Mouse (Mus musculus): Measurements from ENCODE around the gene 4930550C14Rik. TPM values are rescaled to one million over a fixed set of nuclear protein-coding genes. Genes with fewer than 3 reads are reported as not detected.
A peak's percentile ranks its signal among the peaks of the same experiment; 100 is the strongest.

Gene 4930550C14Rik
- total and polyA plus RNA-seq, 3 experiments: 0.30 to 1.7 (median 0.97) TPM

- H3K9ac ChIP-seq (ENCODE audit: insufficient read depth, low read depth): no peak overlapping the region
- no peak overlapping the region for H3K27ac ChIP-seq (ENCODE audit: insufficient read depth, low read depth)
- H3K4me2 ChIP-seq (ENCODE audit: insufficient read depth, low read depth, poor library complexity, severe bottlenecking): no peak overlapping the region
- in situ Hi-C loops (cut with MboI; ENCODE audit: low pct_ligation_motif_present, low pct_unique_long_range_greater_than_20kb, low sequenced_read_pairs): no loop called here
- peak; percentile 91 for DNase-seq (ENCODE audit: extremely low read depth)
- TF ChIP-seq ETS1 (conservative IDR thresholded peaks at IDR 0.05; ENCODE audit: low read depth, low read length) (no peak), CHD2 (IDR thresholded peaks at IDR 0.05; ENCODE audit: low read length) (no peak), BHLHE40 (IDR thresholded peaks at IDR 0.05; ENCODE audit: low read depth, low read length) (no peak), SIN3A (IDR thresholded peaks at IDR 0.05; ENCODE audit: low read length) (0 out of 2 replicates have a peak, but pooled peaks have one; percentile 23), ELF1 (IDR thresholded peaks at IDR 0.05; ENCODE audit: low read depth, low read length) (no peak), CHD1 (IDR thresholded peaks at IDR 0.05; ENCODE audit: low read depth, low read length) (no peak), TCF12 (IDR thresholded peaks at IDR 0.05; ENCODE audit: low read depth, low read length) (no peak), NRF1 (IDR thresholded peaks at IDR 0.05; ENCODE audit: low read depth, low read length) (no peak), ZC3H11A (IDR thresholded peaks at IDR 0.05; ENCODE audit: low read depth, low read length) (no peak), IRF4 (IDR thresholded peaks at IDR 0.05; ENCODE audit: low read depth, low read length) (no peak), ZNF384 (IDR thresholded peaks at IDR 0.05; ENCODE audit: low read depth, low read length) (no peak), MXI1 (IDR thresholded peaks at IDR 0.05; ENCODE audit: low read depth, low read length) (0 out of 2 replicates have a peak, but pooled peaks have one; percentile 30), MYC (IDR thresholded peaks at IDR 0.05; ENCODE audit: low read depth, low read length) (no peak), ZMIZ1 (IDR thresholded peaks at IDR 0.05; ENCODE audit: low read depth, low read length) (no peak), POLR2A (IDR thresholded peaks at IDR 0.05; ENCODE audit: low read depth, low read length) (0 out of 2 replicates have a peak, but pooled peaks have one; percentile 23), RCOR1 (conservative IDR thresholded peaks at IDR 0.05; ENCODE audit: low read depth, low read length) (no peak), USF2 (conservative IDR thresholded peaks at IDR 0.05; ENCODE audit: low read depth, low read length) (no peak), NELFE (IDR thresholded peaks at IDR 0.05; ENCODE audit: low read depth, low read length) (0 out of 2 replicates have a peak, but pooled peaks have one; percentile 27), EP300 (IDR thresholded peaks at IDR 0.05; ENCODE audit: low read length) (no peak), MAX (IDR thresholded peaks at IDR 0.05; ENCODE audit: low read length) (no peak), RAD21 (IDR thresholded peaks at IDR 0.05; ENCODE audit: low read depth, low read length) (no peak), KAT2A (IDR thresholded peaks at IDR 0.05; ENCODE audit: insufficient replicate concordance, low read length) (no peak), TBP (conservative IDR thresholded peaks at IDR 0.05; ENCODE audit: low read depth, low read length) (no peak), POLR2AphosphoS2 (IDR thresholded peaks at IDR 0.05; ENCODE audit: low read depth, low read length) (no peak), JUN (IDR thresholded peaks at IDR 0.05; ENCODE audit: insufficient read depth, low read depth, low read length) (no peak), USF1 (IDR thresholded peaks at IDR 0.05; ENCODE audit: low read depth, low read length) (no peak), CTCF (conservative IDR thresholded peaks at IDR 0.05 in 1 of 2, IDR thresholded peaks at IDR 0.05 in 1 of 2; ENCODE audit: low read depth in 2 of 2, low read length in 2 of 2) (no peak), HCFC1 (IDR thresholded peaks at IDR 0.05; ENCODE audit: low read depth, low read length) (no peak), ZKSCAN1 (IDR thresholded peaks at IDR 0.05; ENCODE audit: borderline replicate concordance, low read depth, low read length) (no peak), MEF2A (IDR thresholded peaks at IDR 0.05; ENCODE audit: borderline replicate concordance, low read depth, low read length) (no peak), JUND (conservative IDR thresholded peaks at IDR 0.05; ENCODE audit: low read depth, low read length) (no peak), SMC3 (IDR thresholded peaks at IDR 0.05; ENCODE audit: low read depth, low read length) (no peak)
- dilution Hi-C loops (cut with MboI; ENCODE audit: extremely low pct_ligation_motif_present, extremely low pct_unique_long_range_greater_than_20kb, low sequenced_read_pairs): no loop called here
- H3K4me3 ChIP-seq (replicated peaks in 1 of 3; ENCODE audit: low read depth in 2 of 3, low read length in 2 of 3, poor library complexity in 1 of 3): peak overlapping the region in 2 of 3 experiments; percentile 17 to 39
- no peaks in the 10 kb centered on the region for H3K27me3 ChIP-seq (replicated peaks)
- no peaks in the 10 kb centered on the region for H3K36me3 ChIP-seq (replicated peaks in 1 of 2; ENCODE audit: control insufficient read depth in 1 of 2, insufficient read depth in 1 of 2, low read length in 1 of 2)
- H3K4me1 ChIP-seq (ENCODE audit: control insufficient read depth in 1 of 2, insufficient read depth in 2 of 2): peaks cover 2 to 18% of the 10 kb centered on the region in 2 experiments; a peak in 3 of 4 replicates
- H3K79me2 ChIP-seq (replicated peaks; ENCODE audit: control insufficient read depth, extremely low read depth, insufficient read depth, poor library complexity, severe bottlenecking): no peaks in the 10 kb centered on the region
- no peaks in the 10 kb centered on the region for H3K9me3 ChIP-seq (replicated peaks; ENCODE audit: low read length)
Observed at GRCm38 (mm10) chr9:53404753-53405722, 2.9 kb downstream of the 4930550C14Rik start.

Data from CH12.LX (cell line).